Mouse (Mus musculus) intestine, embryonic 14.5 days (tissue): ENCODE results near the gene Glis1. TPM values are rescaled to one million over a fixed set of nuclear protein-coding genes. Genes with fewer than 3 reads are reported as not detected.

ENCODE experiments used
- ATAC-seq: fragments of 200-750 bp; cut with Nextera tagmentation; replicated peaks from 2 replicates; pipeline ENCODE4 v1.8.0; 2017; ENCODE audit warnings: low read depth, moderate number of reproducible peaks, moderate TSS enrichment, moderate library complexity; ENCODE audit not compliant: low FRiP score, low TSS enrichment
- DNase-seq: peaks from one replicate; pipeline ENCODE4 v3.0.0-alpha.2; 2018; ENCODE audit warnings: low spot score
- H3K27ac ChIP-seq: fragments of 300-500 bp; sonication (generic); 2 replicates; pipeline ENCODE4 v1.5.1; 2014; ENCODE audit warnings: low read depth, mild to moderate bottlenecking, control low read depth
- H3K27me3 ChIP-seq: fragments of 300-500 bp; sonication (generic); replicated peaks from 2 replicates; pipeline ENCODE4 v1.6.1; 2014; ENCODE audit warnings: low read length, control low read depth; ENCODE audit not compliant: control insufficient read depth, insufficient read depth
- H3K36me3 ChIP-seq: fragments of 300-500 bp; sonication (generic); 2 replicates; pipeline ENCODE4 v1.6.1; 2014; ENCODE audit warnings: low read length, control low read depth; ENCODE audit not compliant: control insufficient read depth, insufficient read depth
- H3K4me1 ChIP-seq: fragments of 300-500 bp; sonication (generic); replicated peaks from 2 replicates; pipeline ENCODE4 v1.6.1; 2014; ENCODE audit warnings: low read length, control low read depth, mixed read lengths; ENCODE audit not compliant: control insufficient read depth, insufficient read depth
- H3K4me2 ChIP-seq: fragments of 300-500 bp; sonication (generic); 2 replicates; pipeline ENCODE4 v1.6.1; 2014; ENCODE audit warnings: low read length
- H3K4me3 ChIP-seq: fragments of 300-500 bp; sonication (generic); 2 replicates; pipeline ENCODE4 v1.5.1; 2014; ENCODE audit warnings: low read depth, low read length, control low read depth, mixed read lengths
- H3K9ac ChIP-seq: fragments of 300-500 bp; sonication (generic); 2 replicates; pipeline ENCODE4 v1.6.1; 2014; ENCODE audit warnings: mild to moderate bottlenecking, low read length
- H3K9me3 ChIP-seq: fragments of 300-500 bp; sonication (generic); 2 replicates; pipeline ENCODE4 v1.6.1; 2016; ENCODE audit warnings: low read length, control low read depth; ENCODE audit not compliant: control insufficient read depth
- WGBS: fragments of 180-500 bp; shearing (Covaris S2); extraction: QIAGEN DNeasy Blood & Tissue Kit; methylation state at CpG from one replicate; pipeline ENCODE4 v1.1.7; 2014; 5-methylcytosine and 5-hydroxymethylcytosine counted together
- polyA plus RNA-seq: library from polyadenylated mRNA; unstranded; fragments of >200 nt; fragmentation: Nextera tagmentation; extraction: Ambion mirVana; gene quantifications from 2 replicates; pipeline ENCODE4 v1.2.1, GENCODE M21; 2014

Gene Glis1
- polyA plus RNA-seq, 1 experiment from 2014 or later = 0.43 TPM

- ATAC-seq (no peak), DNase-seq (no peak)
- Histone ChIP-seq H3K4me3 (no peak overlapping the region), H3K9me3 (no peaks in the 10 kb centered on the region), H3K27me3 (no peaks in the 10 kb centered on the region), H3K9ac (no peak overlapping the region), H3K4me2 (no peak overlapping the region), H3K36me3 (no peaks in the 10 kb centered on the region), H3K27ac (no peak overlapping the region), H3K4me1 (no peaks in the 10 kb centered on the region)
- 48% methylated on average over 3 of the region's 3 CpGs for WGBS
Measured at GRCm38 (mm10) chr4:107558801-107559200, 124.4 kb downstream of the Glis1 start.

GRCm38 (mm10) chr4:107561056-107561455 lies 126.7 kb downstream of the Glis1 start:
- ATAC-seq = no peak
- DNase-seq = no peak
- Histone ChIP-seq H3K27me3 (no peaks in the 10 kb centered on the region), H3K9ac (no peak overlapping the region), H3K36me3 (no peaks in the 10 kb centered on the region), H3K4me3 (no peak overlapping the region), H3K9me3 (no peaks in the 10 kb centered on the region), H3K4me2 (no peak overlapping the region), H3K27ac (no peak overlapping the region), H3K4me1 (no peaks in the 10 kb centered on the region)
- WGBS = 86% methylated on average over 2 of the region's 2 CpGs

GRCm38 (mm10) chr4:107568159-107568558 lies 133.8 kb downstream of the Glis1 start:
- H3K9me3 ChIP-seq = no peaks in the 10 kb centered on the region
- 87% methylated on average over 21 of the region's 21 CpGs for WGBS
- DNase-seq (no peak), ATAC-seq (no peak)
- H3K9ac ChIP-seq = no peak overlapping the region
- H3K4me3 ChIP-seq = no peak overlapping the region
- H3K4me1 ChIP-seq = 0 out of 2 replicates have a peak, but pooled peaks cover 6% of the 10 kb centered on the region
- no peak overlapping the region for H3K27ac ChIP-seq
- no peaks in the 10 kb centered on the region for H3K27me3 ChIP-seq
- no peaks in the 10 kb centered on the region for H3K36me3 ChIP-seq
- no peak overlapping the region for H3K4me2 ChIP-seq

- WGBS = 80% methylated on average over 7 of the region's 7 CpGs
- no peaks in the 10 kb centered on the region for H3K9me3 ChIP-seq
- DNase-seq (no peak), ATAC-seq (no peak)
- no peak overlapping the region for H3K4me2 ChIP-seq
- H3K4me3 ChIP-seq = no peak overlapping the region
- no peaks in the 10 kb centered on the region for H3K36me3 ChIP-seq
- H3K27me3 ChIP-seq = no peaks in the 10 kb centered on the region
- no peak overlapping the region for H3K9ac ChIP-seq
- 0 out of 2 replicates have a peak, but pooled peaks cover 6% of the 10 kb centered on the region for H3K4me1 ChIP-seq
- no peak overlapping the region for H3K27ac ChIP-seq
Measured at GRCm38 (mm10) chr4:107568881-107569443, 134.6 kb downstream of the Glis1 start.

GRCm38 (mm10) chr4:107570329-107571014 lies 136.1 kb downstream of the Glis1 start:
- no peak overlapping the region for H3K4me2 ChIP-seq
- WGBS = 38% methylated on average over 19 of the region's 19 CpGs

GRCm38 (mm10) chr4:107575781-107576180 lies 141.4 kb downstream of the Glis1 start:
- Histone ChIP-seq H3K9ac (no peak overlapping the region), H3K9me3 (no peaks in the 10 kb centered on the region), H3K36me3 (no peaks in the 10 kb centered on the region), H3K4me3 (no peak overlapping the region), H3K4me1 (no peaks in the 10 kb centered on the region), H3K4me2 (no peak overlapping the region), H3K27me3 (no peaks in the 10 kb centered on the region), H3K27ac (no peak overlapping the region)
- WGBS = 59% methylated on average over 6 of the region's 6 CpGs
- no peak for ATAC-seq
- DNase-seq = no peak

More at GRCm38 (mm10) chr4:107570329-107571014, 136.1 kb downstream of the Glis1 start:
- H3K4me1 ChIP-seq = 0 out of 2 replicates have a peak, but pooled peaks cover 6% of the 10 kb centered on the region
- peak; percentile 58 for ATAC-seq
- no peaks in the 10 kb centered on the region for H3K27me3 ChIP-seq
- H3K9me3 ChIP-seq = no peaks in the 10 kb centered on the region
- H3K27ac ChIP-seq = no peak overlapping the region
- no peaks in the 10 kb centered on the region for H3K36me3 ChIP-seq
- DNase-seq = peak; percentile 65
- H3K4me3 ChIP-seq = no peak overlapping the region
- H3K9ac ChIP-seq = no peak overlapping the region

- Histone ChIP-seq H3K4me1 (no peaks in the 10 kb centered on the region), H3K4me3 (no peak overlapping the region), H3K27ac (no peak overlapping the region), H3K36me3 (no peaks in the 10 kb centered on the region), H3K9me3 (no peaks in the 10 kb centered on the region), H3K4me2 (no peak overlapping the region), H3K27me3 (no peaks in the 10 kb centered on the region), H3K9ac (no peak overlapping the region)
- ATAC-seq (no peak), DNase-seq (no peak)
- WGBS = 52% methylated on average over 6 of the region's 6 CpGs
Measured at GRCm38 (mm10) chr4:107576742-107577141, 142.4 kb downstream of the Glis1 start.

GRCm38 (mm10) chr4:107577146-107577839 lies 142.9 kb downstream of the Glis1 start:
- H3K4me3 ChIP-seq = no peak overlapping the region
- no peaks in the 10 kb centered on the region for H3K9me3 ChIP-seq
- 76% methylated on average over 12 of the region's 12 CpGs for WGBS
- H3K4me1 ChIP-seq = no peaks in the 10 kb centered on the region
- no peak overlapping the region for H3K4me2 ChIP-seq
- no peak overlapping the region for H3K9ac ChIP-seq
- DNase-seq (no peak), ATAC-seq (no peak)
- H3K36me3 ChIP-seq = no peaks in the 10 kb centered on the region
- no peaks in the 10 kb centered on the region for H3K27me3 ChIP-seq
- H3K27ac ChIP-seq = no peak overlapping the region
